Mouse (Mus musculus): ENCODE measurements at regions not wholly inside any gene's neighbourhood (a gene's known extent, or its start where the extent isn't known, plus 50 kb on each side); places are given as distances from the start of the nearest gene placed in this dataset.

DNA sequence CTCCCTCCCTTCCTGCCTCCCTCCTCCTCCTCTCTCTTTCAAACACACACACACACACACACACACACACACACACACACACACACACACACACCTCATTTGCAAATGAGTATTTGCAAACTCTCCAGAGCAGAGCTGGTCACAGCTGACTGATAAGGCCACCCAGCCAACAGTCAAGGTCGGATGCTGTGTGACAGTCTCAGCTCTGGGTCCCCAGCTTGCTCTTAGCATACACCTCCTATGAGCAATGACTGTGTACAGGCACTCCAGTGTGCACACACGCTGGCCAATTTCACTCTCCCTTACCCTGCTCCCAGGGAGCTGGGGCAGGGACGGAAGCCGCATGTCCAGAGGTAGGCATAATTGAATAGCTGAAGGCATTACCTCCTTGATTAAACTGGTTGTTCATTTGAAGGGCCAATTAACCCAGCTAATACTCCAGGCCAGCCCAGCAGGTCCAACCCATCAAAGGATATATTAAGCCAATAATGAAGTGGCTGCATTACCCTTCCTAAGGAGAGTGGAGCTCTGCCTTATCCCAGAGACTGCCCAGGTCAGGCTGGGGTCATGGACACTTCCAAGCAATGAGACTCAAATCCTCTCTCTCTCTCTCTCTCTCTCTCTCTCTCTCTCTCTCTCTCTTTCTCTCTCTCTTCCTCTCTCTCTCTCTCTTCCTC, 173.0 kb upstream of the Tle3 start:
- Histone ChIP-seq H3K27ac (ENCODE audit: insufficient read depth, low read depth, low read length) (no peak overlapping the region), H3K36me3 (ENCODE audit: control insufficient read depth, insufficient read depth, low read length) (no peaks in the 10 kb centered on the region), H3K4me1 (ENCODE audit: control insufficient read depth, insufficient read depth, insufficient read length, low read length) (no peaks in the 10 kb centered on the region), H3K27me3 (ENCODE audit: control insufficient read depth, insufficient read depth, low read length) (no peaks in the 10 kb centered on the region; the same call in 1 of the 2 replicates), H3K4me3 (ENCODE audit: low read depth, low read length) (no peak overlapping the region)
- no peak for TF ChIP-seq POLR2A (IDR thresholded peaks at IDR 0.05; ENCODE audit: low read depth, low read length)
- TF ChIP-seq CTCF (IDR thresholded peaks at IDR 0.05; ENCODE audit: extremely low read depth, insufficient read length, insufficient replicate concordance, low read depth, low read length) = no peak
- 60% methylated on average over 4 of the region's 4 CpGs for WGBS

- Histone ChIP-seq H3K4me3 (ENCODE audit: low read depth, low read length) (no peak overlapping the region), H3K36me3 (ENCODE audit: control insufficient read depth, insufficient read depth, low read length) (no peaks in the 10 kb centered on the region), H3K27ac (ENCODE audit: insufficient read depth, low read depth, low read length) (no peak overlapping the region), H3K27me3 (ENCODE audit: control insufficient read depth, insufficient read depth, low read length) (no peaks in the 10 kb centered on the region; the same call in 1 of the 2 replicates), H3K4me1 (ENCODE audit: control insufficient read depth, insufficient read depth, insufficient read length, low read length) (no peaks in the 10 kb centered on the region)
- TF ChIP-seq CTCF (IDR thresholded peaks at IDR 0.05; ENCODE audit: extremely low read depth, insufficient read length, insufficient replicate concordance, low read depth, low read length) = no peak
- TF ChIP-seq POLR2A (IDR thresholded peaks at IDR 0.05; ENCODE audit: low read depth, low read length) = no peak
- 44% methylated on average over 8 of the region's 8 CpGs for whole genome bisulfite sequencing
Observed at GRCm38 (mm10) chr9:61199891-61200290, 172.3 kb upstream of the Tle3 start.

GRCm38 (mm10) chr9:61200295-61200955, 171.7 kb upstream of the Tle3 start:
- Histone ChIP-seq H3K36me3 (ENCODE audit: control insufficient read depth, insufficient read depth, low read length) (no peaks in the 10 kb centered on the region), H3K27ac (ENCODE audit: insufficient read depth, low read depth, low read length) (0 out of 2 replicates have a peak overlapping the region, but pooled peaks have one; percentile 16), H3K4me1 (ENCODE audit: control insufficient read depth, insufficient read depth, insufficient read length, low read length) (no peaks in the 10 kb centered on the region), H3K27me3 (ENCODE audit: control insufficient read depth, insufficient read depth, low read length) (no peaks in the 10 kb centered on the region; the same call in 1 of the 2 replicates), H3K4me3 (ENCODE audit: low read depth, low read length) (no peak overlapping the region)
- TF ChIP-seq POLR2A (IDR thresholded peaks at IDR 0.05; ENCODE audit: low read depth, low read length) = no peak
- TF ChIP-seq CTCF (IDR thresholded peaks at IDR 0.05; ENCODE audit: extremely low read depth, insufficient read length, insufficient replicate concordance, low read depth, low read length) = no peak
- 45% methylated on average over 5 of the region's 5 CpGs for WGBS

GRCm38 (mm10) chr9:61205049-61205448, 167.1 kb upstream of the Tle3 start:
- Histone ChIP-seq H3K27ac (ENCODE audit: insufficient read depth, low read depth, low read length) (no peak overlapping the region), H3K4me1 (ENCODE audit: control insufficient read depth, insufficient read depth, insufficient read length, low read length) (no peaks in the 10 kb centered on the region), H3K36me3 (ENCODE audit: control insufficient read depth, insufficient read depth, low read length) (no peaks in the 10 kb centered on the region), H3K4me3 (ENCODE audit: low read depth, low read length) (no peak overlapping the region), H3K27me3 (ENCODE audit: control insufficient read depth, insufficient read depth, low read length) (no peaks in the 10 kb centered on the region; the same call in 1 of the 2 replicates)
- WGBS = 71% methylated on average over 8 of the region's 8 CpGs
- TF ChIP-seq POLR2A (IDR thresholded peaks at IDR 0.05; ENCODE audit: low read depth, low read length) (no peak), CTCF (IDR thresholded peaks at IDR 0.05; ENCODE audit: extremely low read depth, insufficient read length, insufficient replicate concordance, low read depth, low read length) (no peak)

DNA sequence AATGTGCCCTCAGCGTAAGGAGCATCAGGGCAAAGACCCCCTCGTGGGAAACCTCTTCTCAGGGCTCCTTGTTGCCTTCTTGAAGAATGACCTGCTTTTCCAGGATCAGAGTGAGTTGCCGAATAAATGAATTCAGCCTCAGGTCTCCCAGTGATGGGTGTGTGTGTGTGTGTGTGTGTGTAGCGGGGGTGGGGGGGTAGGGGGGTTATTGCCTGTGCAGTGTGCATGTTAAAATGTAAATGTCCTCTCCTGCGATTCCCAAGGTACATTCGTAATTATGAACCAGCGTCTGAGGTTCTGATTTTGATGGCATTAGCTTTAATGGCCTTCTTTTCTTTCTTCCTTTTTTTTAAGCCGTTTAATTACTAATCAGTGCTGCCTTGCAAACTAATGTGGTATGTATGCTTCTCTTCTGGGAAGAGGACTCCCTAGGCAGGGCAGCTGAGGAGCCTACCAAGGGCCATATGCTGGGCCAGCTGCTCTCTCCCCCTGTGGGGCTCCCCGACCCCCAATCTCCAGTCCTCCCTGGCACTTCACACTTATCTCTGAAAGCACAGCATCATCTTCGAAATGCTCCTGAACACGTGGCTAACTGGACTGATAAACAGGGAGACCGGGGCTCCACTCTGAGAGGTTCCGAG, 165.3 kb upstream of the Tle3 start:
- Histone ChIP-seq H3K27me3 (ENCODE audit: control insufficient read depth, insufficient read depth, low read length) (no peaks in the 10 kb centered on the region; the same call in 1 of the 2 replicates), H3K4me3 (ENCODE audit: low read depth, low read length) (no peak overlapping the region), H3K36me3 (ENCODE audit: control insufficient read depth, insufficient read depth, low read length) (no peaks in the 10 kb centered on the region), H3K4me1 (ENCODE audit: control insufficient read depth, insufficient read depth, insufficient read length, low read length) (no peaks in the 10 kb centered on the region), H3K27ac (ENCODE audit: insufficient read depth, low read depth, low read length) (no peak overlapping the region)
- no peak for TF ChIP-seq POLR2A (IDR thresholded peaks at IDR 0.05; ENCODE audit: low read depth, low read length)
- no peak for TF ChIP-seq CTCF (IDR thresholded peaks at IDR 0.05; ENCODE audit: extremely low read depth, insufficient read length, insufficient replicate concordance, low read depth, low read length)
- 79% methylated on average over 13 of the region's 13 CpGs for WGBS

- 76% methylated on average over 13 of the region's 13 CpGs for WGBS
- no peaks in the 10 kb centered on the region; the same call in 1 of the 2 replicates for H3K27me3 ChIP-seq (ENCODE audit: control insufficient read depth, insufficient read depth, low read length)
- H3K27ac ChIP-seq (ENCODE audit: insufficient read depth, low read depth, low read length) = no peak overlapping the region
- no peaks in the 10 kb centered on the region for H3K4me1 ChIP-seq (ENCODE audit: control insufficient read depth, insufficient read depth, insufficient read length, low read length)
- TF ChIP-seq POLR2A (IDR thresholded peaks at IDR 0.05; ENCODE audit: low read depth, low read length) (no peak), CTCF (IDR thresholded peaks at IDR 0.05; ENCODE audit: extremely low read depth, insufficient read length, insufficient replicate concordance, low read depth, low read length) (no peak)
- H3K4me3 ChIP-seq (ENCODE audit: low read depth, low read length) = no peak overlapping the region
- no peaks in the 10 kb centered on the region for H3K36me3 ChIP-seq (ENCODE audit: control insufficient read depth, insufficient read depth, low read length)
Observed at GRCm38 (mm10) chr9:61207423-61208150, 164.6 kb upstream of the Tle3 start.
